Mouse (Mus musculus): Measurements from ENCODE around the gene Zp3r. TPM values are rescaled to one million over a fixed set of nuclear protein-coding genes. Genes with fewer than 3 reads are reported as not detected.
"Not testable (repeated sequence)": the region's sequence is repeated elsewhere in the genome, so short reads cannot be mapped to it uniquely, and the experiment has no call there.

Zp3r gene
- not detected in 2 replicates for polyA plus RNA-seq (2016; fragmentation: Nextera tagmentation; extraction: Ambion mirVana)

- H3K27ac ChIP-seq (replicated peaks) = no peak within 1 kb of the TSS
- DNase-seq (ENCODE audit: low spot score) = no peak
- H3K4me3 ChIP-seq = no peak within 1 kb of the TSS
- WGBS = 95% methylated on average over 2 of the region's 2 CpGs
- no peaks in the 10 kb centered on the region for H3K27me3 ChIP-seq (ENCODE audit: low read depth, poor library complexity, severe bottlenecking)
- H3K9me3 ChIP-seq (replicated peaks) = no peaks in the 10 kb centered on the region
- H3K4me1 ChIP-seq = no peaks in the 10 kb centered on the region
- H3K36me3 ChIP-seq = no peaks in the 10 kb centered on the region
These were observed at the start of gene Zp3r for GRCm38 (mm10) chr1:130629521-130629920. Gene Zp3r (minus strand): TSS chr1:130629621.

- H3K27me3 ChIP-seq (ENCODE audit: low read depth, poor library complexity, severe bottlenecking) = no peaks in the 10 kb centered on the region
- H3K27ac ChIP-seq (replicated peaks) = no peak overlapping the region
- DNase-seq (ENCODE audit: low spot score) = no peak
- H3K4me3 ChIP-seq = no peak overlapping the region
- no peaks in the 10 kb centered on the region for H3K36me3 ChIP-seq
- no peaks in the 10 kb centered on the region for H3K9me3 ChIP-seq (replicated peaks)
- WGBS = 83% methylated on average over 2 of the region's 2 CpGs
- H3K4me1 ChIP-seq = no peaks in the 10 kb centered on the region
These were observed 49.1 kb upstream of the Zp3r start for GRCm38 (mm10) chr1:130678551-130678950.

- H3K27ac ChIP-seq (replicated peaks); H3K36me3 ChIP-seq; H3K4me3 ChIP-seq; DNase-seq (ENCODE audit: low spot score); H3K27me3 ChIP-seq (ENCODE audit: low read depth, poor library complexity, severe bottlenecking); H3K4me1 ChIP-seq; H3K9me3 ChIP-seq (replicated peaks): not testable (repeated sequence)
- 86% methylated on average over 5 of the region's 5 CpGs for WGBS
These were observed 34.2 kb upstream of the Zp3r start for GRCm38 (mm10) chr1:130663576-130663975.

- no peaks in the 10 kb centered on the region for H3K27me3 ChIP-seq (ENCODE audit: low read depth, poor library complexity, severe bottlenecking)
- DNase-seq (ENCODE audit: low spot score) = no peak
- no peaks in the 10 kb centered on the region for H3K4me1 ChIP-seq
- no peaks in the 10 kb centered on the region for H3K36me3 ChIP-seq
- no peak within 1 kb of the TSS for H3K27ac ChIP-seq (replicated peaks)
- H3K9me3 ChIP-seq (replicated peaks) = no peaks in the 10 kb centered on the region
- WGBS = 75% methylated on average over 3 of the region's 3 CpGs
- no peak within 1 kb of the TSS for H3K4me3 ChIP-seq
These were observed 32.0 kb upstream of the Zp3r start, which contains the start of gene C4bp for GRCm38 (mm10) chr1:130661454-130661853. Gene C4bp (minus strand): TSS chr1:130661632.

GRCm38 (mm10) chr1:130659641-130660040, 30.2 kb upstream of the Zp3r start:
- 41% methylated on average over 5 of the region's 5 CpGs for WGBS
- DNase-seq (ENCODE audit: low spot score); H3K9me3 ChIP-seq (replicated peaks); H3K27ac ChIP-seq (replicated peaks); H3K4me1 ChIP-seq; H3K36me3 ChIP-seq; H3K27me3 ChIP-seq (ENCODE audit: low read depth, poor library complexity, severe bottlenecking); H3K4me3 ChIP-seq: not testable (repeated sequence)

- Histone ChIP-seq H3K36me3 (no peaks in the 10 kb centered on the region), H3K4me1 (peaks cover 4% of the 10 kb centered on the region; the same call in 1 of the 2 replicates), H3K27me3 (ENCODE audit: low read depth, poor library complexity, severe bottlenecking) (no peaks in the 10 kb centered on the region), H3K9me3 (replicated peaks) (no peaks in the 10 kb centered on the region), H3K27ac (replicated peaks) (no peak overlapping the region), H3K4me3 (no peak overlapping the region)
- DNase-seq (ENCODE audit: low spot score) = no peak
- WGBS = 61% methylated on average over 4 of the region's 4 CpGs
These were observed 14.7 kb upstream of the Zp3r start for GRCm38 (mm10) chr1:130644103-130644502.

GRCm38 (mm10) chr1:130640967-130641366, 11.5 kb upstream of the Zp3r start:
- Histone ChIP-seq H3K27me3 (ENCODE audit: low read depth, poor library complexity, severe bottlenecking) (no peaks in the 10 kb centered on the region), H3K4me1 (peaks cover 4% of the 10 kb centered on the region; the same call in 1 of the 2 replicates), H3K36me3 (no peaks in the 10 kb centered on the region), H3K4me3 (no peak overlapping the region), H3K9me3 (replicated peaks) (no peaks in the 10 kb centered on the region), H3K27ac (replicated peaks) (no peak overlapping the region)
- DNase-seq (ENCODE audit: low spot score) = no peak

GRCm38 (mm10) chr1:130633761-130634410, 4.5 kb upstream of the Zp3r start:
- Histone ChIP-seq H3K4me1 (no peaks in the 10 kb centered on the region), H3K9me3 (replicated peaks) (no peaks in the 10 kb centered on the region), H3K4me3 (no peak overlapping the region), H3K36me3 (no peaks in the 10 kb centered on the region), H3K27me3 (ENCODE audit: low read depth, poor library complexity, severe bottlenecking) (no peaks in the 10 kb centered on the region), H3K27ac (replicated peaks) (no peak overlapping the region)
- DNase-seq (ENCODE audit: low spot score) = peak; percentile 70
- 35% methylated on average over 16 of the region's 16 CpGs for WGBS

- Histone ChIP-seq H3K27me3 (ENCODE audit: low read depth, poor library complexity, severe bottlenecking) (no peaks in the 10 kb centered on the region), H3K36me3 (no peaks in the 10 kb centered on the region), H3K27ac (replicated peaks) (no peak overlapping the region), H3K9me3 (replicated peaks) (no peaks in the 10 kb centered on the region), H3K4me1 (no peaks in the 10 kb centered on the region), H3K4me3 (no peak overlapping the region)
- 92% methylated on average over 8 of the region's 8 CpGs for WGBS
- DNase-seq (ENCODE audit: low spot score) = no peak
These were observed 3.9 kb upstream of the Zp3r start for GRCm38 (mm10) chr1:130633316-130633715.

GRCm38 (mm10) chr1:130596291-130596690, 33.1 kb downstream of the Zp3r start:
- no peak overlapping the region for H3K27ac ChIP-seq (replicated peaks)
- 94% methylated on average over 2 of the region's 2 CpGs for whole genome bisulfite sequencing

GRCm38 (mm10) chr1:130588659-130589058, 40.8 kb downstream of the Zp3r start:
- WGBS = 90% methylated on average over 9 of the region's 9 CpGs

More at GRCm38 (mm10) chr1:130596291-130596690, 33.1 kb downstream of the Zp3r start:
- Histone ChIP-seq H3K9me3 (replicated peaks) (no peaks in the 10 kb centered on the region), H3K27me3 (ENCODE audit: low read depth, poor library complexity, severe bottlenecking) (no peaks in the 10 kb centered on the region), H3K4me3 (no peak overlapping the region), H3K4me1 (no peaks in the 10 kb centered on the region), H3K36me3 (no peaks in the 10 kb centered on the region)
- no peak for DNase-seq (ENCODE audit: low spot score)

GRCm38 (mm10) chr1:130576389-130576788, 53.0 kb downstream of the Zp3r start:
- no peak for DNase-seq (ENCODE audit: low spot score)
- Histone ChIP-seq H3K4me3 (no peak overlapping the region), H3K36me3 (no peaks in the 10 kb centered on the region), H3K9me3 (replicated peaks) (no peaks in the 10 kb centered on the region), H3K27ac (replicated peaks) (no peak overlapping the region), H3K27me3 (ENCODE audit: low read depth, poor library complexity, severe bottlenecking) (no peaks in the 10 kb centered on the region), H3K4me1 (no peaks in the 10 kb centered on the region)
- 83% methylated on average over 4 of the region's 4 CpGs for WGBS

More at GRCm38 (mm10) chr1:130588659-130589058, 40.8 kb downstream of the Zp3r start:
- no peak for DNase-seq (ENCODE audit: low spot score)
- Histone ChIP-seq H3K9me3 (replicated peaks) (no peaks in the 10 kb centered on the region), H3K27me3 (ENCODE audit: low read depth, poor library complexity, severe bottlenecking) (no peaks in the 10 kb centered on the region), H3K4me1 (no peaks in the 10 kb centered on the region), H3K4me3 (no peak overlapping the region), H3K36me3 (no peaks in the 10 kb centered on the region), H3K27ac (replicated peaks) (no peak overlapping the region)

GRCm38 (mm10) chr1:130575962-130576361, 53.5 kb downstream of the Zp3r start:
- Histone ChIP-seq H3K27ac (replicated peaks) (no peak overlapping the region), H3K27me3 (ENCODE audit: low read depth, poor library complexity, severe bottlenecking) (no peaks in the 10 kb centered on the region), H3K4me1 (no peaks in the 10 kb centered on the region), H3K4me3 (no peak overlapping the region), H3K36me3 (no peaks in the 10 kb centered on the region), H3K9me3 (replicated peaks) (no peaks in the 10 kb centered on the region)
- DNase-seq (ENCODE audit: low spot score) = no peak

Measured in midbrain, embryonic 10.5 days (tissue).